Mouse (Mus musculus): ENCODE measurements around the gene Fam131a.
"Not testable (repeated sequence)": the region's sequence is repeated elsewhere in the genome, so short reads cannot be mapped to it uniquely, and the experiment has no call there.

Fam131a gene

GRCm38 (mm10) chr16:20693111-20693701 lies at the start of gene Fam131a:
Gene Fam131a (plus strand): TSS chr16:20693241.
- peak; percentile 83 for DNase-seq

DNA sequence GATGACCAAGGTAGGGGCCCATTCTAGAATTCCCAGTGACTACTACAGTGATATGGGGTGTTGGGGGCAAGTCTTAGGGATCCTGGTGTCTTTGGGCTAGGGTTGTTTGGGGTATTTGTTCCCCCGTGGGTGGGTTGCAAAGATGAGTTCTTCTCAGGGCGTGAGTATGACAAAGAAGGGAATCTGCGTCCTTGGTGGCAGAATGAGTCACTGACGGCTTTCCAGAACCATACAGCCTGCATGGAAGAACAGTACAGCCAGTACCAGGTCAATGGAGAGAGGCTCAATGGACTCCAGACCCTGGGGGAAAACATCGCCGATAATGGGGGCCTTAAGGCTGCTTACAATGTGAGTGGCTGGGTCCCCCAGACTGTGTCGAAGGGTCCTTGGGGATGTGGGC lies 49.1 kb upstream of the Fam131a start:
- DNase-seq = no peak

DNA sequence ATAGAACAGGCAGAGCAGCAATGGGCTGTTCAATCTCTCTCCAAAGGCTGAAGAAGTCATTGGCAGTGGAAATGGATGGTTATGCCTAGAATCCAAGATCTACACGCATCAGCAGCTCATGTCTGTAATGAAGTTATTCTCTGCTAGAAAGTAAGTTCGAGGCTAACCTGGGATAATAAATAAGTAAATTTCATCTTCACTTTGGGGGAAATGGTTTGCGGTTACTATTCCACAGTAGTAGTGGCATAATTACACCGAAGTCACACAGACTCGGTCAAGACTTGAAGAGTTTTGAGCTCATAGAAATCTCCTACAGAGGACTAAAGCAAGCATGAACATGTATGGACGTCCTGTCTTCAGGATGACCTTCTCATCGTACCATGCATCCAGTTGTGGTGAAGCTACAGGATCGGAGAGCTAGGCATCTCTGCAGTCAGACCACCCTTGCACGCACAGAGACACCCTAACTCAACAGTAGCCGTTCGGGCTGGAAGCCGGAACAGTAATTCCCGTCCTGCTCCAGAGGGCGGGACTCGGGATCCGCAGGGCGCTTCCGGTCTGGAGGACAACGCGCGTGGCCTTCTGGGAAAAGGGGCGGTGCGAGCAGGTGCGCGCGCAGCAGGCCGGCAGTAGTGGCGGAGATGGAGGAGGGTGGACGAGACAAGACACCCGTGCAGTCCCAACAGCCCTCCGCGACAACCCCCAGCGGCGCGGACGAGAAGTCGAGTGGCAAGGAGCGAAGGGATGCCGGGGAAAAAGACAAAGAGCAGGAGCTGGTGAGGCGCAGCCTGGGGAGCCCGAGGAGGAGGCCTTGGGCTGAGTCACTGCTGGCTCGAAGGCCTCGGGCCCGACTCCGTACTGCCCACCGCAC lies 41.7 kb upstream of the Fam131a start, which contains the start of gene Psmd2:
TSS of gene Psmd2 (plus strand) at position 577 of the 871 bp plus-strand sequence.
- peak; percentile 97 for DNase-seq

DNA sequence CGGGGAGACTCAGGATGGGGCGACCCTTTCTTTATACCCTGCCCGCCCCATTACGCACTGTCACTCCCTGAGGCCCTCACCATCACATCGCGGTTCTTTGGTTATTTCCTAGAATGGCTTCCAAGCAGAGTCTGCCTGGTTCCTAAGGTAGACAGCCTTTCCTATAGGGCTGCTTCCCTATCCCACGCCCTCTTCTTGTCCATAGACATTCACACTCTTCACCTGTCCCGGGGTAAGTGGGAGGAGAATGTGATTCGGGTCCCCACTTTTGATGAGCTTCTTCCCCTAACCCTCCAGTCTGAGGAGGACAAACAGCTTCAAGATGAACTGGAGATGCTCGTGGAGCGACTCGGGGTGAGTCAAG lies 41.1 kb upstream of the Fam131a start:
- DNase-seq = no peak

DNA sequence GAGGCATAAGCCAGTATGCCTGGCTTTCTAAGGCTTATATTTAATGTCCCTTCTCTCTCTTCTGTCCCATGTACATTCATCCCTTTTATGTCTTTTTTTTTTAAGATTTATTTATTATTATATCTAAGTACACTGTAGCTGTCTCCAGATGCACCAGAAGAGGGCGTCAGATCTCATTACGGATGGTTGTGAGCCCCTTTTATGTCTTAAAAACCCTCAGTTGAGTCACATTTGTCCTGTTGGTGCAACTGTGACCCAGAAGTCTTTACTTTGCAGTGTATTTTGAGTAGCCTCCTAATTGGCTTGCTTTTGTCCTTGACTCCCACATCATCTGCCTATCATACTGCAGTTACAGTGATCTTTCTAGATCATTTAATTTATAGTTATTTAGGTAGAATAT lies 39.7 kb upstream of the Fam131a start:
- DNase-seq = no peak

- DNase-seq = no peak
These were observed 35.4 kb upstream of the Fam131a start for GRCm38 (mm10) chr16:20657661-20658060.

DNA sequence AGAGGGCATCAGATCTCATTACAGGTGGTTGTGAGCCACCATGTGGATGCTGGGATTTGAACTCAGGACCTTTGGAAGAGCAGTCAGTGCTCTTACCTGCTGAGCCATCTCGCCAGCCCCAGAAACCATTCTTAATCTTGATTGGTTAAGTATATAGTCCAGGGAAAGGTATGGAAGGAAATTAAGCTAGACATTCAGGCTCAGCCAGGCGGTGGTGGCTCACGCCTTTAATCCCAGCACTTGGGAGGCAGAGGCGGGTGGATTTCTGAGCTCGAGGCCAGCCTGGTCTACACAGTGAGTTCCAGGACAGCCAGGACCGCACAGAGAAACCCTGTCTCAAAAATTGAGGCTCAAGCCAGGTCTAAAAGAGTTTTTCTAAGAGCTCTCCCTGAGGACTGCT lies 25.0 kb upstream of the Fam131a start, which contains the start of gene Eif4g1:
TSS of gene Eif4g1 (plus strand) at position 301 of the 400 bp plus-strand sequence.
- not testable (repeated sequence) for DNase-seq

DNA sequence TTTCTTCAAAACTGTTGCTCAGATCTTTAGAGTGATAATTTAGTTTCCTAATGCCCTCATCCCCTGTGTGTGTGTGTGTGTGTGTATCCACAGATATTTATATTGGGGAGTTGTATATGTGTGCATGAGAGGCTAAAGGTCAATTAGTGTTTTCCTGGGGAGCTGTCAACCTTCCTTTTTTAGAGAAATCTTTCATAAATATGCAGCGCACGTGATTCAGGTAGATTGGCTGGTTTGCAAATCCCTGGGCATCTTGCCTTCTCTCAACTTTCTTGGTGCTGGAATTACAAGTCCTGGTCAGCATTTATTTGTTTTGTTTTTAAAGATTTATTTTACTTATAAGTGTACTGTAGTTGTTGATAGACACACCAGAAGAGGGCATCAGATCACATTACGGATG lies 22.8 kb upstream of the Fam131a start:
- no peak for DNase-seq

DNA sequence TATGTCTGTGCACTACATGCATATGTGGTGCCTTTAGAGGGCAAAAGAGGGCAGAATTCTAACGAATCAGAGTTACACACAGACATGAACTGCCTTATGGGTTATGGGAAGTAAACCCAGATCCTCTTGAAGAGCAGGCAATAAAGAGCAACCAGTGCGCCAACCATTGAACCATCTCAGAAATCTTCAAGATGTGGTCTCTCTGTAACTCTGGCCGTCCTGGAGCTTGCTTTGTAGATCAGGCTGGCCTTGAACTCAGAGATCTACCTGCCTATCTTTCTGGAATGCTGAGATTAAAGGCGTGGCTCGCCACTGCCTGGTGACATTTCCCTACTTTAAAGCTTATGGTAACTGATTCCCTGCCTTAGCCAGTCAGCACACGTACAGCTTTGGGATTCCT lies 21.2 kb upstream of the Fam131a start:
- DNase-seq = no peak

GRCm38 (mm10) chr16:20672500-20672902 lies 20.5 kb upstream of the Fam131a start:
- DNase-seq = peak; percentile 98

DNA sequence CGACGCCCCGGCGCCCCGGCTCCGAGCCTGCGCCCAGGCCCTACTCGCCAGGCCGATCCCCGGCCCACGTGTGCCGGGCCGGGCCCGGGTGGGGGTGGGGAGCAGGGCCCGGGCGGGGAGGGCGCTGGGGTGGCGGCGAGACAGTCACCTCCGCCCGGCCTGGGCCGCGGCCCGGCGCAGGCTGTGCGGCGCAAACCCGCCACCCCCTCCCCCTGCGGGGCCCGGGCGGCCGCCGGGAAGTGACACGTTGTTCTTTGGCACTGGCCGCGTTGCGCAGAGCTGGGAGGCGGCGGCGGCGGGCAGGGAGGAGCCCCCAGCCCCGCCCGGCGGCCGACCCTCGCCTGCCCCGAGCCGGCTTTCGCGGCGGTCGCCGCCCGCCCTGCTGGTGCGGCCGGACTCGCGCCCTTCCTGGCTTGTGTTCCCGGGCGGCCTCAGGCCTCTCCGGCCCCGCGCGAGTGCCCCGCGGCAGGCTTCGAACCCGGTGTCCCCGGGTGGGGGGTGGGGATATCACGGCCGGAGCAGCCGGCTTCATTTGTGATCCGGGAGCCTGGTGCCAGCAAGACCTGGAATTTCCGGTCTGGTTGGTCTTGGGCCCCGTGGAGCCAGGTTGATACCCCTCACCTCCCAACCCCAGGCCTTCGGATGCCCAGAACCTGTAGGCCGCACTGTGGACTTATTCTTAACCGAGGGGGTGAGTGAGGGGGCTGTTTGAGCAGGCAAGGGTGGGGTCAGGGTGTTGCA lies 19.9 kb upstream of the Fam131a start:
- DNase-seq = peak; percentile 60

DNA sequence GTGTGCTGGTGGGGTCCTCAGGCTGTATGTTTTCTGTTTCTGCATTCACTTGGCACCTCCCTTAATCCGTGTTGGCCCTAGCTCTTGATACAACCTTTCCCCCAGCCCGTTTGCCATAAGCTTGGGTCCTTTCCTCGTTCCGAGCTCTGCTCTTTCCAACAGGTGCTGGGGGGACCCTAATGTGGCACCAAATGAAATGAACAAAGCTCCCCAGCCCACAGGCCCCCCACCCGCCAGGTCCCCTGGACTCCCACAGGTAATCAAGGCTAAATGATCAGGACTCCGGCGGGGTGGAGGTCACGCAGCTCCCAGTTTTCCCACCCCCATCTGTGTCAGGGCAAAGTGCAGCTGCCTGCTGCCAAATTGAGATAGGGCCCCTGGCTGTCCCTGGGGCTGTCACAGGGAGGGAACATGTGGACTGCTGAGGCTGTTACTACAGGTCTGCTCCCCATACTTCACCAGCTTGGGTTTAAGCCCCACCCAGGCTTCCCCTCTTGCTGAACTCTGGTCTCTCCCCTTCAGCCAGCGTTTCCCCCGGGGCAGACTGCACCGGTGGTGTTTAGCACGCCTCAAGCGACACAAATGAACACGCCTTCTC lies 19.2 kb upstream of the Fam131a start:
- peak; percentile 80 for DNase-seq

DNA sequence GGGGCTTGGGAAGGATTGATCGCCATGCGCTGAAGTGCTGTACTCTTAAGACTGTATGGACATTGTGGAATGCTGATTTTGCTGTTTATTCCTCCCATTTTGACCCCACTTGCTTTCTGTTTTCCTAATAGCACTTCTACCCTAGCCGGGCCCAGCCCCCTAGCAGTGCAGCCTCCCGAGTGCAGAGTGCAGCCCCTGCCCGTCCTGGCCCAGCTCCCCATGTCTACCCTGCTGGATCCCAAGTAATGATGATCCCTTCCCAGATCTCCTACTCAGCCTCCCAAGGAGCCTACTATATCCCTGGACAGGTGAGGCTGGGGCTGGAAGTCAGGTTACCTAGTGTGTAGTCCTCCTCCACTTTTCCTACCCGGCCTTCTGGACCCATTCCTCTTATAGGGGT lies 17.8 kb upstream of the Fam131a start:
- DNase-seq = no peak

GRCm38 (mm10) chr16:20676702-20677101 lies 16.3 kb upstream of the Fam131a start:
- DNase-seq = no peak

DNA sequence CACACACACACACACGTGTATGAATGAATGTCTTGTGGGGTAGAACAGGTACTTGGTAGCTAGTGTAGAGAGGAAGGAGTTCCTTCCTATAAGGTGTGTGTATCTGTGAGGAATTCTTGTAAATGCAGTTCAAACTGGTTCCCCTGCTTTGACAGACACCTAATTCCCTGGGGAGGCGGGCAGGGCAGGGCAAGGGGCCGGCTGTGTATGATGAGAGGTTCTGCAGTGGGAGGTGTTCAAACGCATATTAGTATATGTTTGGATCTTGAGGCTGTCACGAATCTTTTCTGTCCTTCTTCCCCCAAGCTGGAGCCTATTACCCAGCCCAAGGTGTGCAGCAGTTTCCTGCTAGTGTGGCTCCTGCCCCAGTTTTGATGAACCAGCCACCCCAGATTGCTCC lies 15.7 kb upstream of the Fam131a start:
- no peak for DNase-seq

GRCm38 (mm10) chr16:20677974-20678675 lies 14.9 kb upstream of the Fam131a start:
- DNase-seq = peak; percentile 87

- DNase-seq = no peak
These were observed 2.3 kb upstream of the Fam131a start for GRCm38 (mm10) chr16:20690774-20691173.

DNA sequence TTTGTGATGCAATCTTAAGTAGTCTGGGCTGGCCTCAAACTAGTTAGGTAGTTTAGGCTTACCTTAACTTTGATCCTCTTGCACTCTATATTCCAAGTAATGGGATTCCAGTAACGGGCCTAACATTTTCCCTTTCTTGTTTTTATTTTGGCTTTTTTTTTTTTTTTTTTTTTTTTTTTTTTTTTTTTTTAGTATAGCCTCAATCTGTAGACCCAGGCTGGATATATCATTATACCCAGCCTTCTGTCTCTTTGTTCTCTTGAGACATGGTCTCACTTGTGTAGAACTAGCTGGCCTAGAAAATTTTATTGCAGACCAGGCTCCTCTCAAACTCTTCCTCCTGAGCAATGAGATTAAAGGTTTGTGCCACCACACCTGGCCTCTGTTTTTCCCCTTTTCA lies 1.4 kb upstream of the Fam131a start:
- no peak for DNase-seq

- DNase-seq = no peak
These were observed 638 bp upstream of the Fam131a start for GRCm38 (mm10) chr16:20692241-20692965.

DNA sequence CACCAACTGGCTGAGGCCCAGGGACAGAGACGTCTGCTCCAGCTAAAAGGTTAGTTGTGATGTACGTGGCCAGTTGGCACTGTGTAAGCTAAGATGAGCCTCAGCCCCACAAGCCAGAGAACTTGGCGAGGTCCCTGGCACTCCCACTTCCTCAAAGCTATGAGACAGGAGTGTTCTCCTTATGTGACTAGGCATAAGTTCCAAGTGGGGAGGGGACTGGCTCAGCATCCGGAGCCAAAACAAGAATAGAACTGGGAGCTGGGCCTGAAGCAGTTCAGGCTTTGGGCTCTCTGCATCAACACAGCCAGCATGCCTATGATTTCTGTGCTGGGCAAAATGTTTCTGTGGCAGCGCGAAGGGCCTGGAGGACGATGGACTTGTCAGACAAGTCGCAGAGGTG lies 1.7 kb downstream of the Fam131a start:
- DNase-seq = no peak

DNA sequence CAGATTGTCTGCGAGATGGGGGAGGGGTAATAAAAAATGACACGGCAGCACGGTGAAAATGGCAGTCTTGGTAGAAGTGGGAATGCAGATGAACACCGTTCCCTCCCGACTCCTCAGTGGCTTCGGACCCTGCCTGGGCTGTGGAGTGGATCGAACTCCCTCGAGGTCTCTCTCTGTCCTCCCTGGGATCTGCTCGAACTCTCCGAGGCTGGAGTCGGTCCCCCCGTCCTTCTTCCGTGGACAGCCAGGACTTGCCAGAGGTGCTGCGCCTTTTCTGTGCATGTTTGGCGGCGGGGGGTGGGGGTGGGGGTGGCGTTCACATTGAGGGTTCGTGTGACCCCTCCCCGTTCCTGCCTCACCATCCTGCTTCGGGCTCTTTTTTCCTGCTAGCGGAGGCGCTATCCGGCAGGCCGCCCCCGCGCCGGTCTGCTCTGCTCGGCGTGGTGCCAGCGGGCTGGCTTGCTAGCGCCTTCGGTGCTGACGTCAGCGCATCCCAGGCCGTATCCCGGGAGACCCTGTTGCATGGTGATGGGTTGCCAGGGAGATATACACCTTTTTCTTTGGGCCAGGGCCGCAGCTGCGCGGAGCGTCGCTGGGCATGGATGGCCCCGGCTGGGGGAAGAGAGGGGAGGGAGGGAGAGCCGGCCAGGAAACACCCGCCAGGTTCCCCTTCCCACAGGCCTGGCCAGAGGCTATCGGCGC lies 2.7 kb downstream of the Fam131a start:
- peak; percentile 80 for DNase-seq

Data from kidney, adult 9 months (tissue).